Mouse (Mus musculus): Measurements from ENCODE around the gene Txn2. TPM values are rescaled to one million over a fixed set of nuclear protein-coding genes. Genes with fewer than 3 reads are reported as not detected.
A peak's percentile ranks its signal among the peaks of the same experiment; 100 is the strongest.

Txn2 gene
- total RNA-seq, 2 experiments from 2014 or later: 115 to 140 TPM

- no peak for DNase-seq (ENCODE audit: extremely low spot score in 1 of 2, low spot score in 1 of 2)
These were observed 6.2 kb upstream of the Txn2 start for GRCm38 (mm10) chr15:77934968-77935367.

GRCm38 (mm10) chr15:77934326-77934725 is 5.5 kb upstream of the Txn2 start:
- DNase-seq (ENCODE audit: extremely low spot score in 1 of 2, low spot score in 1 of 2): no peak

GRCm38 (mm10) chr15:77933770-77934169 is 5.0 kb upstream of the Txn2 start:
- peak; percentile 100 for DNase-seq (ENCODE audit: extremely low spot score in 1 of 2, low spot score in 1 of 2)

- DNase-seq (ENCODE audit: extremely low spot score in 1 of 2, low spot score in 1 of 2): no peak
These were observed 4.4 kb upstream of the Txn2 start for GRCm38 (mm10) chr15:77933222-77933621.

- no peak for DNase-seq (ENCODE audit: extremely low spot score in 1 of 2, low spot score in 1 of 2)
These were observed 2.8 kb upstream of the Txn2 start for GRCm38 (mm10) chr15:77931689-77932016.

- DNase-seq (ENCODE audit: extremely low spot score in 1 of 2, low spot score in 1 of 2): no peak
These were observed 2.3 kb upstream of the Txn2 start for GRCm38 (mm10) chr15:77930986-77931688.

DNA sequence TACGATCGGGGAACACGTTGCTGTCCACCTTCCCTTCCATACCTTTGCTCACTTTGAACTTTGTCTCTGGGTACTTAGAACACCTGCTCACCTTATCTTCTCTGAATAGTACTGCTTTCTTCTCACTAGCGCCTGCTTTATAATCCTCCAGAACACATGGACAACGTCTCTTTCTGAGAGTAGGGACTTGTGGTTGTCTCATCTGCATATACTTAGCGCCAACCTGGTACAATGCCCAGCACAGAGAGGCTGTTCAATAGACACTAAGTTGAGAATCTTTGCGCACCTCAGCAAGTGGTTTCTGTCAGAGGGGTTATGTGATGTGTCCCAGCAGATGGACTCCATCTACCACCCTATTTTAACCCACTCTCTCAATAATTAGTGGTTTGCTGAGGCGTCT is 998 bp upstream of the Txn2 start:
- DNase-seq (ENCODE audit: extremely low spot score in 1 of 2, low spot score in 1 of 2): no peak

GRCm38 (mm10) chr15:77928091-77928490 is 715 bp downstream of the Txn2 start:
- no peak for DNase-seq (ENCODE audit: extremely low spot score in 1 of 2, low spot score in 1 of 2)

GRCm38 (mm10) chr15:77926921-77927320 is 1.9 kb downstream of the Txn2 start:
- no peak for DNase-seq (ENCODE audit: extremely low spot score in 1 of 2, low spot score in 1 of 2)

- no peak for DNase-seq (ENCODE audit: extremely low spot score in 1 of 2, low spot score in 1 of 2)
These were observed 3.6 kb downstream of the Txn2 start for GRCm38 (mm10) chr15:77925195-77925594.

GRCm38 (mm10) chr15:77923267-77924035 is 5.4 kb downstream of the Txn2 start:
- no peak for DNase-seq (ENCODE audit: extremely low spot score in 1 of 2, low spot score in 1 of 2)

DNA sequence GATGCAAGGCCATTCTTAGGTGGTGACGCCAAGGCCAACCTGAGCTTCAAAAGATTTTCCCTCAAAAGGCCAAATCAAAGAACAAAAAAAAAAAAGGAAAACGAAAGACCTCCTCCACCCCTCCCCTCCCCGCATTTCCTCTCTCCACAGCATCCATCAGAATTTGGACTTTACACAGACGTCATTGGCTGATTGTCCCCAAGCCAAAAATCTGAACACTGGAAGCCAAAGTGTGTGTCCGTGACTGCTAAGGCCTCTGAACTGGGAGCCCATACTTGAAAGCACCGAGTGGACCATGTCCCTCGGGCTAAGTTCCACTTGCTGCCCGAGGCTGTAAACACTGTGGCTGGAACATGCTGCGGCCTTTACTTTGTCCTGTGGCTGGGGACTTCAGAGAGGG is 6.1 kb downstream of the Txn2 start:
- DNase-seq (ENCODE audit: extremely low spot score in 1 of 2, low spot score in 1 of 2): no peak

DNA sequence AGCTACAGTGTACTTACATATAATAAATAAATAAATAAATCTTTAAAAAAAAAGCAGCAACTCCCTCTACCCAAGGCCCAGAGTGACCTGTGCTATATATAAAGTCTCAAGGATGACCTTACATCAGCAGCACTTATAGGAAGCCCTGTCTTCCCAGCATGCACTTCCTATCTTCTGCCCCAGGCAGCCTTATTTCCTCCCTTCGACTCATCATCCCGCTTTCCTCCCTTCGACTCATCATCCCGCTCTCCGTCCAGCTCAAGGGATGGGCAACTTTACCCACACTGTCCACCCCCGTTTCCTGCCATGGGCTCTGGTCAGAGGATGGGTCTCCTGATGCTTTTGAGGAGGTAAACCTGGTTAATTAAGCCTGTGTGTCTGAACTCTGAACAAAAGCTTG is 7.2 kb downstream of the Txn2 start:
- no peak for DNase-seq (ENCODE audit: extremely low spot score in 1 of 2, low spot score in 1 of 2)

DNA sequence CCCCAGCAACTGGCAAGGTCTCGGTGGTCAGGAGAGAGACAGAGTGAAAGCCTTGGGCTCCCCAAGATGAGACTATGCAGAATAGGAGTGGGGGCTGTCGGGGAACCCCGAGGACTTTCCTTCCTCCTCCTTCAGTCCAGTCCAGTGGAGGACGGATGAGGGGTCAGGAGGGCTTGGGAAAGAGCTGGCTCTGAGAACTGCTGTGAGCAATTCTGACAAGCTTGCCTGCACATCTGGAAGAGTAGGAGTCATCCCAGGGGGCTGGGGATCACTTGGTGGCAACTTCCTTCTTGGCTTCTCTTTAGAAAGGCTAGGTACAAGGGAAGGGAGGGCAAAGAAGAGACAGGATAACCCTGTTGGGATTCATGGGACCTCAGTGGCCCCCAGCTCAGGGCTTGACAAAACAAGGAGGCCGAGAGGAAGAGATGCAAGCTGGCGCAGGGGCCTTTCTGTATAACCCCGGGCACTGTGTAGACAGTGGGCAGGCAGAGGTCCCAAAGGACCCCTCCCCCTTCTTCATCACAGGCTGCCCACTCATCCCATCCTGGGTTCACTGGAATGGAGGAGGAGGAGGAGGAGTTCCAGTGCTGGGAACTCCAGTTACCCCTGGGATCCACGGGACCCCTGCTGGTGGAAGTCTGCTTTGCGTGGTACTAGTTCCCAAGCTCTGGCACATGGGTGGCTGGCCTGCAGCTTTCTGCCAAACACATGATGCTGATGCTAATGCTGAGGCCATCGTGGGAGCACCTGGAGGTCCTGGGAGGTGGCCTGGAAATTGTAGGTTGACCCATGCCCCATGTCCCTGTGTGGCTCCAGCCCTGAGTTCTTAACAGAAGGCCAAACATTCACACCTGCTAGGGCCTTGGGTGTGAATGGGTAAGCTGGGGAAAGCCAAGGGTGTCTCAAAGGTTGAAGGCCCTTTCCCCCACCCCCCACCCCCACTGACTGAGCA is 8.0 kb downstream of the Txn2 start:
- DNase-seq (ENCODE audit: extremely low spot score in 1 of 2, low spot score in 1 of 2): no peak

DNA sequence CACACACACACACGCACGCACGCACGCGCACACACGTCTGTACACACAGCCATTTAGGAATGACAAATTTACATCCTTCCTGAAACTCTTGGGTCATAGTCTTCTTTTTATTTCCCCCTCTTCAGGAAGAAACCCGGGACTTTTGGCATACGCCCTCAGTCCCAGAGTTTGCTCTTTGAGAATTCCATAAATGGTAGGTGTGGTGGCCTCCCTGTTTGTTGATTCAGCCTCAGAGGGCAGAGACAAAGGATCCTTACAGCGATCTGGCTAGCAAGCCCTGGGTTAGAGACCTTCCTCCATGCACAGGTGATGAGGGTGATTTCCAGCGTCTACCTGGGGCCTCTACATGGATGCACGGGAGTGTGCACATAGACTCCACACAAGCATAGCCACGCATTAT is 9.4 kb downstream of the Txn2 start:
- DNase-seq (ENCODE audit: extremely low spot score in 1 of 2, low spot score in 1 of 2): no peak

DNA sequence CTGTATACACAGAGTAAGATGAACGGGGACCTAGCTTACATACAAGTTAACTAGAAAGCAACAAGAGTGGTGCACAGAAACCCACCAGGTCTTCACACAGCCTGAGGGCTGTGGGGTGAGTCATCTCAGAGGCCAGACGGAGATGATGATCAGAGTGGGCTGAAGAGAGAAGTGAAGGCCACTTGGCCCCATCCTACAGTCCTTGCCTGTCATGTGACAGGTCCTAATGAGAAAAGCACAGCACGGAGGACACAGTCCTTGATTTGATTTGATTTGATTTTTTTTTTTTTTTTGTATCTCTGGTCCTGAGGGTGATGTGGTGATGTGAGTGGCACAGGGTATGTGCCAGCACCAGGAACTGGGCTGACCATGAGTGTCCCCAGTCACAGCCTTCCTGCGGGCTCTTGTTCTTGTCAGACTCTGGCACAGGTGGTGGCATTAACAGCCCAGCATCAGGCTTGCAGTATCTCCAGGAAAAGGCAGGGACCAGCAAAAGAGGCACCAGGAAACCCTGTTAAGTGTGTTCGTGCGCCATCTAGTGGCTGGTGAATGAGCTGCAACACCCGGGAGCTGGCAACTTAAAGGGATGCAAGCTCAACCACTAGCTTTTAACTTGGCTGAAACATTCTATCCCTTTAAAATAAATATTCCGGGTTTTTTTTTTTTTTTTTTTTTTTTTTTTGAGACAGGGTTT is 11.8 kb downstream of the Txn2 start:
- DNase-seq (ENCODE audit: extremely low spot score in 1 of 2, low spot score in 1 of 2): peak; percentile 79 to 95

DNA sequence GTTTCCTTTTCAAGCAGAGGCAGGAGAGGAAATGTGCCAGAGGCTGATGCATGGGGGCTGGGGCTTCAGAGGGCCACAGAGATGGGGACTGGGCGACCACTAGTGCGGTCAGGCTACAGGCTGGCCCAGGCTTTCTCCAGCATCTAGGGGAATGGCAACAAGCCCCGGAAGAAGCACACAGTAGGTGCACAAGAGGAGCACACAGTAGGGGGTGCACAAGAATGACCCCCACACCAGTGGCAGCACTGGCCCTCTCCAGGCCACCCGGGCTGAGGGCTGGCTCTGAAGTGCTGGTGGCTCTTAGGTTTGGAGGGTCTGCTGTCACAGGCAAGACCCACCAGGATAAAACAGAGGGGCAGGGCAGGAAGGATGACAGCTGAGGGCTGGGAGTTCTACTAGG is 13.5 kb downstream of the Txn2 start:
- no peak for DNase-seq (ENCODE audit: extremely low spot score in 1 of 2, low spot score in 1 of 2)

- DNase-seq (ENCODE audit: extremely low spot score in 1 of 2, low spot score in 1 of 2): no peak
These were observed 14.3 kb downstream of the Txn2 start for GRCm38 (mm10) chr15:77914507-77914906.

- DNase-seq (ENCODE audit: extremely low spot score in 1 of 2, low spot score in 1 of 2): no peak
These were observed 15.8 kb downstream of the Txn2 start for GRCm38 (mm10) chr15:77913054-77913453.

- DNase-seq (ENCODE audit: extremely low spot score in 1 of 2, low spot score in 1 of 2): no peak
These were observed 16.2 kb downstream of the Txn2 start for GRCm38 (mm10) chr15:77912585-77912984.

Measured in layer of hippocampus, postnatal 25 days (tissue).